Mouse (Mus musculus) hindbrain, embryonic 16.5 days (tissue): Measurements from ENCODE around the gene Stoml2. TPM values are rescaled to one million over a fixed set of nuclear protein-coding genes. Genes with fewer than 3 reads are reported as not detected.

Experiments used
- ATAC-seq: fragments of 200-750 bp; cut with Nextera tagmentation; 2 replicates; pipeline ENCODE4 v1.8.0; 2017; ENCODE audit warnings: moderate TSS enrichment, moderate library complexity
- H3K27ac ChIP-seq: fragments of 300-500 bp; sonication (generic); 2 replicates; pipeline ENCODE4 v1.5.1; 2014; ENCODE audit warnings: low read depth, mild to moderate bottlenecking, control low read depth, low read length, moderate library complexity
- H3K27me3 ChIP-seq: fragments of 300-500 bp; sonication (generic); replicated peaks from 2 replicates; pipeline ENCODE4 v1.6.1; 2014; ENCODE audit warnings: low read length; ENCODE audit not compliant: control insufficient read depth, insufficient read depth
- H3K36me3 ChIP-seq: fragments of 300-500 bp; sonication (generic); 2 replicates; pipeline ENCODE4 v1.6.1; 2014; ENCODE audit warnings: mild to moderate bottlenecking, low read length, moderate library complexity, mixed read lengths; ENCODE audit not compliant: control insufficient read depth, insufficient read depth
- H3K4me1 ChIP-seq: fragments of 300-500 bp; sonication (generic); 2 replicates; pipeline ENCODE4 v1.6.1; 2014; ENCODE audit warnings: low read depth, low read length; ENCODE audit not compliant: control insufficient read depth, insufficient read depth
- H3K4me2 ChIP-seq: fragments of 300-500 bp; sonication (generic); 2 replicates; pipeline ENCODE4 v1.6.1; 2014; ENCODE audit warnings: mild to moderate bottlenecking, low read length, control low read depth, moderate library complexity
- H3K4me3 ChIP-seq: fragments of 300-500 bp; sonication (generic); 2 replicates; pipeline ENCODE4 v1.5.1; 2014; ENCODE audit warnings: mild to moderate bottlenecking, low read length, control low read depth, moderate library complexity
- H3K9ac ChIP-seq: fragments of 300-500 bp; sonication (generic); 2 replicates; pipeline ENCODE4 v1.6.1; 2014; ENCODE audit warnings: low read depth, mild to moderate bottlenecking, control low read depth, low read length, moderate library complexity
- H3K9me3 ChIP-seq: fragments of 300-500 bp; sonication (generic); 2 replicates; pipeline ENCODE4 v1.6.1; 2014; ENCODE audit warnings: mild to moderate bottlenecking, low read length, moderate library complexity; ENCODE audit not compliant: control insufficient read depth
- WGBS: fragments of 180-500 bp; shearing (Covaris S2); extraction: QIAGEN DNeasy Blood & Tissue Kit; methylation state at CpG from one replicate; pipeline ENCODE4 v1.1.7; 2014; 5-methylcytosine and 5-hydroxymethylcytosine counted together
- polyA plus RNA-seq: library from polyadenylated mRNA; unstranded; fragments of >200 nt; fragmentation: Nextera tagmentation; extraction: Ambion mirVana; gene quantifications from 2 replicates; pipeline ENCODE4 v1.2.1, GENCODE M21; 2015

Stoml2 gene
- polyA plus RNA-seq: 234 and 261 TPM in 2 replicates

GRCm38 (mm10) chr4:43031237-43031995 lies at the start of gene Stoml2:
Stoml2 (minus strand) TSS chr4:43031710.
- peak within 1 kb of the TSS; percentile 88 for H3K9ac ChIP-seq
- under 1% methylated on average over 38 of the region's 38 CpGs for WGBS
- peak; percentile 97 for ATAC-seq

GRCm38 (mm10) chr4:43078071-43078718 lies 46.7 kb upstream of the Stoml2 start:
- Histone ChIP-seq H3K4me1 (no peaks in the 10 kb centered on the region), H3K9me3 (no peaks in the 10 kb centered on the region), H3K27ac (no peak overlapping the region), H3K4me3 (no peak overlapping the region), H3K4me2 (no peak overlapping the region), H3K9ac (no peak overlapping the region), H3K27me3 (no peaks in the 10 kb centered on the region), H3K36me3 (no peaks in the 10 kb centered on the region)
- WGBS: 59% methylated on average over 7 of the region's 7 CpGs
- ATAC-seq: no peak

More at GRCm38 (mm10) chr4:43031237-43031995, at the start of gene Stoml2:
- Histone ChIP-seq H3K9me3 (no peaks in the 10 kb centered on the region), H3K4me3 (peak within 1 kb of the TSS; percentile 81), H3K27ac (peak within 1 kb of the TSS; percentile 88), H3K36me3 (peaks cover 36% of the 10 kb centered on the region), H3K27me3 (no peaks in the 10 kb centered on the region), H3K4me1 (peaks cover 16% of the 10 kb centered on the region), H3K4me2 (peak within 1 kb of the TSS; percentile 78)

- Histone ChIP-seq H3K27ac (no peak overlapping the region), H3K4me3 (no peak overlapping the region), H3K4me2 (no peak overlapping the region), H3K4me1 (no peaks in the 10 kb centered on the region), H3K27me3 (no peaks in the 10 kb centered on the region), H3K9me3 (no peaks in the 10 kb centered on the region), H3K36me3 (no peaks in the 10 kb centered on the region), H3K9ac (no peak overlapping the region)
- no peak for ATAC-seq
Observed at GRCm38 (mm10) chr4:43074923-43075322, 43.4 kb upstream of the Stoml2 start.

GRCm38 (mm10) chr4:43065471-43065870 lies 34.0 kb upstream of the Stoml2 start:
- no peaks in the 10 kb centered on the region for H3K4me1 ChIP-seq
- WGBS: 98% methylated on average over 4 of the region's 4 CpGs

GRCm38 (mm10) chr4:43060286-43060685 lies 28.8 kb upstream of the Stoml2 start:
- H3K27ac ChIP-seq: no peak overlapping the region
- WGBS: 59% methylated on average over 3 of the region's 3 CpGs
- peak overlapping the region; percentile 74 for H3K4me2 ChIP-seq
- no peaks in the 10 kb centered on the region; the same call in 1 of the 2 replicates for H3K9me3 ChIP-seq
- H3K27me3 ChIP-seq: no peaks in the 10 kb centered on the region
- H3K4me3 ChIP-seq: no peak overlapping the region
- no peaks in the 10 kb centered on the region for H3K36me3 ChIP-seq
- H3K4me1 ChIP-seq: no peaks in the 10 kb centered on the region; the same call in 1 of the 2 replicates
- no peak overlapping the region for H3K9ac ChIP-seq
- ATAC-seq: no peak

More at GRCm38 (mm10) chr4:43065471-43065870, 34.0 kb upstream of the Stoml2 start:
- Histone ChIP-seq H3K27ac (no peak overlapping the region), H3K9ac (no peak overlapping the region), H3K4me2 (no peak overlapping the region), H3K4me3 (no peak overlapping the region), H3K27me3 (no peaks in the 10 kb centered on the region), H3K36me3 (no peaks in the 10 kb centered on the region), H3K9me3 (no peaks in the 10 kb centered on the region)
- no peak for ATAC-seq

GRCm38 (mm10) chr4:43059697-43060096 lies 28.2 kb upstream of the Stoml2 start:
- no peaks in the 10 kb centered on the region; the same call in 1 of the 2 replicates for H3K4me1 ChIP-seq
- H3K4me2 ChIP-seq: peak overlapping the region; percentile 74
- WGBS: 32% methylated on average over 3 of the region's 3 CpGs
- no peaks in the 10 kb centered on the region for H3K36me3 ChIP-seq
- H3K9me3 ChIP-seq: no peaks in the 10 kb centered on the region; the same call in 1 of the 2 replicates
- H3K27ac ChIP-seq: no peak overlapping the region
- H3K9ac ChIP-seq: peak overlapping the region; percentile 67
- peak overlapping the region; percentile 77 for H3K4me3 ChIP-seq
- ATAC-seq: no peak
- no peaks in the 10 kb centered on the region for H3K27me3 ChIP-seq

GRCm38 (mm10) chr4:43058753-43059654 lies 27.5 kb upstream of the Stoml2 start, which contains the start of gene Unc13b:
Unc13b (plus strand) TSS chr4:43058953.
- H3K4me3 ChIP-seq: peak within 1 kb of the TSS; percentile 77
- ATAC-seq: peak; percentile 98
- H3K4me2 ChIP-seq: peak within 1 kb of the TSS; percentile 74
- H3K36me3 ChIP-seq: no peaks in the 10 kb centered on the region
- H3K9me3 ChIP-seq: no peaks in the 10 kb centered on the region; the same call in 1 of the 2 replicates
- H3K27ac ChIP-seq: peak within 1 kb of the TSS; percentile 81
- H3K4me1 ChIP-seq: no peaks in the 10 kb centered on the region; the same call in 1 of the 2 replicates
- peak within 1 kb of the TSS; percentile 67 for H3K9ac ChIP-seq
- under 1% methylated on average over 72 of the region's 90 CpGs for WGBS
- H3K27me3 ChIP-seq: no peaks in the 10 kb centered on the region

GRCm38 (mm10) chr4:43058392-43058752 lies 26.9 kb upstream of the Stoml2 start:
- WGBS: 15% methylated on average over 8 of the region's 8 CpGs
- ATAC-seq: peak; percentile 44; the same call in 1 of the 2 replicates
- Histone ChIP-seq H3K27me3 (no peaks in the 10 kb centered on the region), H3K4me1 (no peaks in the 10 kb centered on the region; the same call in 1 of the 2 replicates), H3K4me3 (peak overlapping the region; percentile 77), H3K27ac (peak overlapping the region; percentile 32; the same call in 1 of the 2 replicates), H3K36me3 (no peaks in the 10 kb centered on the region), H3K4me2 (peak overlapping the region; percentile 74), H3K9ac (peak overlapping the region; percentile 67; the same call in 1 of the 2 replicates), H3K9me3 (no peaks in the 10 kb centered on the region; the same call in 1 of the 2 replicates)
